Mouse (Mus musculus) midbrain, embryonic 15.5 days (tissue): ENCODE data around the gene Cebpe. TPM values are rescaled to one million over a fixed set of nuclear protein-coding genes. Genes with fewer than 3 reads are reported as not detected.

ENCODE experiments used
- ATAC-seq: fragments of 200-750 bp; cut with Nextera tagmentation; replicated peaks from 2 replicates; pipeline ENCODE4 v1.8.0; 2017; ENCODE audit warnings: moderate TSS enrichment
- H3K27ac ChIP-seq: fragments of 300-500 bp; sonication (generic); 2 replicates; pipeline ENCODE4 v1.5.1; 2015; ENCODE audit warnings: mild to moderate bottlenecking, inconsistent platforms
- H3K27me3 ChIP-seq: fragments of 300-500 bp; sonication (generic); replicated peaks from 2 replicates; pipeline ENCODE4 v1.6.1; 2015; ENCODE audit warnings: inconsistent platforms
- H3K36me3 ChIP-seq: fragments of 300-500 bp; sonication (generic); replicated peaks from 2 replicates; pipeline ENCODE4 v1.6.1; 2015; ENCODE audit warnings: inconsistent platforms
- H3K4me1 ChIP-seq: fragments of 300-500 bp; sonication (generic); 2 replicates; pipeline ENCODE4 v1.6.1; 2015; ENCODE audit warnings: inconsistent platforms
- H3K4me2 ChIP-seq: fragments of 300-500 bp; sonication (generic); 2 replicates; pipeline ENCODE4 v1.6.1; 2015; ENCODE audit warnings: inconsistent platforms, mild to moderate bottlenecking, moderate library complexity
- H3K4me3 ChIP-seq: fragments of 300-500 bp; sonication (generic); 2 replicates; pipeline ENCODE4 v1.5.1; 2015; ENCODE audit warnings: mild to moderate bottlenecking, inconsistent platforms
- H3K9ac ChIP-seq: fragments of 300-500 bp; sonication (generic); 2 replicates; pipeline ENCODE4 v1.6.1; 2015; ENCODE audit warnings: mild to moderate bottlenecking, inconsistent platforms
- H3K9me3 ChIP-seq: fragments of 300-500 bp; sonication (generic); 2 replicates; pipeline ENCODE4 v1.6.1; 2016; ENCODE audit warnings: inconsistent platforms
- WGBS: fragments of 180-500 bp; shearing (Covaris S2); methylation state at CpG from one replicate; pipeline ENCODE4 v1.1.7; 2015; ENCODE audit warnings: mixed read lengths; 5-methylcytosine and 5-hydroxymethylcytosine counted together
- polyA plus RNA-seq: library from polyadenylated mRNA; unstranded; fragments of >200 nt; fragmentation: Nextera tagmentation; extraction: Ambion mirVana; gene quantifications from 2 replicates; pipeline ENCODE4 v1.2.1, GENCODE M21; 2015

Gene Cebpe
- polyA plus RNA-seq, 1 experiment from 2014 or later: 0.13 TPM

GRCm38 (mm10) chr14:54737634-54738033 is 25.7 kb upstream of the Cebpe start:
- 45% methylated on average over 10 of the region's 10 CpGs for WGBS
- Histone ChIP-seq H3K27me3 (no peaks in the 10 kb centered on the region), H3K9me3 (no peaks in the 10 kb centered on the region), H3K4me2 (no peak overlapping the region), H3K4me1 (peaks cover 11% of the 10 kb centered on the region), H3K9ac (no peak overlapping the region), H3K4me3 (no peak overlapping the region), H3K36me3 (no peaks in the 10 kb centered on the region), H3K27ac (no peak overlapping the region)
- ATAC-seq: no peak; the same call in 1 of the 2 replicates

DNA sequence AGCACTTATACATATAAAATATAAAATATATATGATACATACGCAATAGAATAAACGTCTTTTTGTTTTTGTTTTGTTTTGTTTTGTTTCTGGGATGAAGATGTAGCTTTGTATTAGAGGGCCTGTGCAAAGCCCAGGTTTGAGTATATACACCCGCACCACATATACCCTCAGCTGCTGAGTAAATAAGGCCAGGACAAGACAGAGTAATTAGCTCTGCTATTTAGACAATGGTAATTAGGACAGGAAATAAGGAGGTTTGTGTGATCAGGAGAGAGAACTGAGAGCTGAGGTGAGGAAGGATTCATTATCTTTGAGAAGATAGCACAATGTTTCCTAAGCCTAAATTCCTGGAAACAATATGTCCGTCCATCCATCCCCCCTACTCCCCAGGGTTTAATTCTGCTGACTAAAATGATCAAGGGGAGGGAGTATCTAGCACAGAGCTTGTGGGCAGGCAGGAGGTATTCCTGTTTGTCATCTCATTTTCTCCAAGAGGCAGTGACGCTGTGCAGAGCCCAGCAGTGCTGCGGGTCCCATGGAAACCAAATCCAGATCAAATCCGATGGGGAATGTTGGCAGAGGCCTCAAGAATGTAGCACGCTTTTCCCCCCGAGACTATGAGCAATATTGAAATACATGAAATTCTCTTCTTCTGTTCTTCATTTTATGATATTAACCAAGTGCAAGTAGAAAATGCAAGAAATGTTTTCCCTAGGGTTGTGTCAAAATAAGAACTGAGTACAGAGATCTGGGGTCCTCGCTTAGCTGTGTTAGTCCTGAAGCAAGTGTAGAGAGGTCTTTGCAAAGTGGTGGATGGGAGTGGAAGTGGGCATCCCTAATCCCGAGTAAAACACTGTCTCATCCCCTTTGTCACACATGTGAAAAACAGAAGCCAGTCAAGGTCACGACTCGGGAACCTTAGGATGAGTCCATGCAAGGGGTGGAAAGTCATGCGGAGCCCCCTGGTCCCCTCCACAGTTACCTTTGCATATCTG is 24.9 kb upstream of the Cebpe start:
- Histone ChIP-seq H3K27ac (peak overlapping the region; percentile 42; the same call in 1 of the 2 replicates), H3K4me2 (no peak overlapping the region), H3K27me3 (no peaks in the 10 kb centered on the region), H3K9me3 (no peaks in the 10 kb centered on the region), H3K36me3 (no peaks in the 10 kb centered on the region), H3K4me3 (no peak overlapping the region), H3K4me1 (peaks cover 11% of the 10 kb centered on the region), H3K9ac (no peak overlapping the region)
- ATAC-seq: peak; percentile 78
- WGBS: 35% methylated on average over 14 of the region's 14 CpGs

DNA sequence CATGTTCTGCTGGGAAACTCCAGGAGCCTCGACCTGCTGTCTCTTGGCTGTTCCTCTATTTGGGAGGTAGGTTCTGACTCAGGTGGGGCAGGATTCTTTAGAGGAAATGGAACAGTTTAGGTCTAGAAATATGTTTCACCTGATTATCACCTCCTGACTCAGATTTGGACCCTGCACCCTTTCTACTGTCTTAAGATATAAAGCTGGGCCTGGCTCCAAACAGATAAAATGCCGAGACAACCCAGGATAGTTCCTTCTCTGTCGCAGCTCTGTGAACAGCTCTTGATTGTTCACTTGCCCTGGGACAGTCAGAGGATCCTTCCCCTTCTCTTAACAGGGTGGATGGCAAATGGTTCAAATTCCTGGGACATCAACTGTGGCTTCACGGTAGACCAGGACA is 23.2 kb upstream of the Cebpe start:
- H3K4me2 ChIP-seq: no peak overlapping the region
- H3K9ac ChIP-seq: no peak overlapping the region
- no peak for ATAC-seq
- no peaks in the 10 kb centered on the region for H3K36me3 ChIP-seq
- H3K27ac ChIP-seq: no peak overlapping the region
- H3K27me3 ChIP-seq: no peaks in the 10 kb centered on the region
- H3K9me3 ChIP-seq: no peaks in the 10 kb centered on the region
- 91% methylated on average over 4 of the region's 4 CpGs for WGBS
- H3K4me3 ChIP-seq: no peak overlapping the region
- H3K4me1 ChIP-seq: peaks cover 11% of the 10 kb centered on the region

- H3K9me3 ChIP-seq: no peaks in the 10 kb centered on the region
- WGBS: 72% methylated on average over 4 of the region's 4 CpGs
- no peak for ATAC-seq
- H3K36me3 ChIP-seq: no peaks in the 10 kb centered on the region
- no peak overlapping the region for H3K27ac ChIP-seq
- H3K9ac ChIP-seq: no peak overlapping the region
- H3K27me3 ChIP-seq: no peaks in the 10 kb centered on the region
- H3K4me2 ChIP-seq: no peak overlapping the region
- H3K4me3 ChIP-seq: no peak overlapping the region
- H3K4me1 ChIP-seq: peaks cover 11% of the 10 kb centered on the region
Measured at GRCm38 (mm10) chr14:54734004-54734403, 22.0 kb upstream of the Cebpe start.

DNA sequence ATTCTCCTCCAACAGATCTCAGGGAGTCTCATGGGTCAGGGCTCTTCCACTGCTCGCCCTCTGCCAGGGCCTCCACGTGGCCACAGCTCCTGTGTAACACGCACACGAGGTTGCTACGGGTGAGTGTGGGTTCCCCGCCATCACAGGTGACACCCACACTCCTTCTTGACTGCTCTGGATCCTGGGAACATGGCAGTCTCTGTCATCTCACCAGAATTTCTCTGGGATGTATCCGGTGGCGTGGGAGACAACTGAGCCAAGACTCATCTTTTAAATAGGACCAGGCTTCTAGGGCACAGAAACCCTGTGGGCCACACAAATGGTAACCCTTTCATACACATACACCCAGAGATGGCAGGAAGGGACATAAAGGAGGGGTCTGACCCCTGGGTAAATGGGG is 20.2 kb upstream of the Cebpe start:
- Histone ChIP-seq H3K9ac (no peak overlapping the region), H3K27me3 (no peaks in the 10 kb centered on the region), H3K36me3 (no peaks in the 10 kb centered on the region), H3K27ac (no peak overlapping the region), H3K9me3 (no peaks in the 10 kb centered on the region), H3K4me3 (no peak overlapping the region), H3K4me1 (peaks cover 7% of the 10 kb centered on the region), H3K4me2 (no peak overlapping the region)
- ATAC-seq: no peak
- WGBS: 89% methylated on average over 8 of the region's 8 CpGs

- H3K27ac ChIP-seq: no peak overlapping the region
- no peaks in the 10 kb centered on the region for H3K27me3 ChIP-seq
- ATAC-seq: no peak
- H3K4me1 ChIP-seq: no peaks in the 10 kb centered on the region
- H3K9me3 ChIP-seq: no peaks in the 10 kb centered on the region
- no peak overlapping the region for H3K4me3 ChIP-seq
- 92% methylated on average over 6 of the region's 6 CpGs for WGBS
- no peak overlapping the region for H3K9ac ChIP-seq
- no peak overlapping the region for H3K4me2 ChIP-seq
- 0 out of 2 replicates have a peak, but pooled peaks cover 2% of the 10 kb centered on the region for H3K36me3 ChIP-seq
Measured at GRCm38 (mm10) chr14:54730305-54730704, 18.3 kb upstream of the Cebpe start.

DNA sequence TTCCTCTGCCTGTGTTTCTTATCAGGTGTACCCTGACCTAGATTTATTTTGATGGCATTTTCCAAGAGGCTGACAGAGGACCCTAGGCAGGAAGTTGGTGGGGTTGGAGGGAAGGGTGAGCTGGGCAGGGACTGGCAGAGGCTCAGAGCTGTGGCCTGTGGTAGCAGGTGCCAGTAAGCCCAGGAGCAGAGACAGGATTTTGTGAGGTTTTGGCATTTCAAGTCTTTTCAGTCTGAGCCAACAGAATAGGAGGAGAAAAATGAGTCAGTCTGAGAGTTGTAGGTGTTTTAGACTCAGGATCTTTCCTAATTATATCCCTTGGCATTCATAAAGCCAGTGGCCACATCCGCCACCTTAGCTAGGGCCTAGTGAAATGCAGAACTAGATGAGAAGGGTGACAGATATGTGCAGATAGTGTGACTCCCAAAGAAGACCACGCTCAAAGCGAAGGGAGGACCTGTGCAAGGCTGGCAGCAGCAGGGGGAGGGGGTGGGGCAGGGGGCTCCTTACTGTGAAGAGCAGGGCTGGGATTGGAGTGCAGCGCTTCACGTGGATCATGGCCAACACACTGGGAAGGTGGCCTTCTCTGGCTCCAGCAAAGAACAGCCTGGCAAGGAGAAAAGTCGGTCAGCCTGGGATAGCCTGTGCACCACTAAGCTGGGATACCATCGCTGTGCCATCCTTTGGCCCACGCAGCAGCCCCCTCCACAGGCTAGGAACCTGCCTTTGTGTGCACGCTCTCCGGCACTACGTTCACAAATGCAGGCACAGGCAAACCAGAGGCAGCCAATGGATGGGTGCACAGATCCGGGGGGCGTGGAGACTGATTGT is 17.1 kb upstream of the Cebpe start:
- Histone ChIP-seq H3K27me3 (no peaks in the 10 kb centered on the region), H3K27ac (no peak overlapping the region), H3K36me3 (0 out of 2 replicates have a peak, but pooled peaks cover 2% of the 10 kb centered on the region), H3K4me3 (no peak overlapping the region), H3K4me1 (no peaks in the 10 kb centered on the region), H3K9me3 (no peaks in the 10 kb centered on the region), H3K9ac (no peak overlapping the region), H3K4me2 (no peak overlapping the region)
- no peak for ATAC-seq
- WGBS: 61% methylated on average over 13 of the region's 13 CpGs

DNA sequence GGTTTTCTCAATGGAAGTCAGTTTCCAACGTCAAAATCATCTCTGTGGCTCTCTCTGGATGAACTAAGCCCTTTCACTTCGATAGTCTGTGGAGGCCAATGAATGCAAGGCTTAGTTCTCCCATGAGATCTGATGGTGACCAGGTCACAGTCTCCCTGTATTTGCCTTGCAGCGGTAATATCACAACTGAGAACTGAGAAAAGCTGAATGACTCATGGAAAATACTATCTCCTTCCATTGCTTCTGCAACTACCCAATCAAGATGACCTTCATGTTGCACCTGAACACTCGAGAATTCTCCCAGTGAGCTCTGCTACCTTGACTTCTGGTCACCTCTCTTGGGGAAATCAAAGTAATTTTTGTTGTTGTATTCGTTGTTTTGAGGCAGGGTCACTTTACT is 15.6 kb upstream of the Cebpe start:
- Histone ChIP-seq H3K4me2 (no peak overlapping the region), H3K4me3 (no peak overlapping the region), H3K27ac (no peak overlapping the region), H3K27me3 (no peaks in the 10 kb centered on the region), H3K9ac (no peak overlapping the region), H3K36me3 (0 out of 2 replicates have a peak, but pooled peaks cover 2% of the 10 kb centered on the region), H3K4me1 (no peaks in the 10 kb centered on the region), H3K9me3 (no peaks in the 10 kb centered on the region)
- 78% methylated on average over 5 of the region's 5 CpGs for WGBS
- no peak for ATAC-seq

DNA sequence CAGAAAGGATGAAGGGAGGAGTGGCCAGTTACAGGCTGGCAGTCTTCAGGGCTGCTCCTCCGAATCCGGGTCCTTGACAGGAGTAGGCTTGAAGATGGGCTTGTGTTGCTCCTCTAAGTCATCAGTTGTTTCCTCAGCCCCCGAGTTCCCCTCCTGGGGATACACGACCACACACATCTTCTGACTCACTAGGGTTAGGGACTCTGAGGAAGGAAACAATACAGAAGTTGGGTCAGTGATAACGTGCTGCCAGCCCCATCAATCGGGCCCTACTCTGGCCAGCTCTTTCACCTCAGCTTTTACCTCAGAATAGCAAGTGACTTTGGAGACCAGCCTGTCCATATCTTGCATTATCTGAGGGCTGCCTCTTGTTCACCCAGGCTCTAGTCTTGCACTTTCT is 12.1 kb upstream of the Cebpe start:
- Histone ChIP-seq H3K27me3 (no peaks in the 10 kb centered on the region), H3K9me3 (no peaks in the 10 kb centered on the region), H3K4me3 (no peak overlapping the region), H3K4me1 (no peaks in the 10 kb centered on the region), H3K27ac (no peak overlapping the region), H3K36me3 (0 out of 2 replicates have a peak, but pooled peaks cover 2% of the 10 kb centered on the region), H3K9ac (no peak overlapping the region), H3K4me2 (no peak overlapping the region)
- ATAC-seq: no peak
- 81% methylated on average over 6 of the region's 6 CpGs for WGBS

DNA sequence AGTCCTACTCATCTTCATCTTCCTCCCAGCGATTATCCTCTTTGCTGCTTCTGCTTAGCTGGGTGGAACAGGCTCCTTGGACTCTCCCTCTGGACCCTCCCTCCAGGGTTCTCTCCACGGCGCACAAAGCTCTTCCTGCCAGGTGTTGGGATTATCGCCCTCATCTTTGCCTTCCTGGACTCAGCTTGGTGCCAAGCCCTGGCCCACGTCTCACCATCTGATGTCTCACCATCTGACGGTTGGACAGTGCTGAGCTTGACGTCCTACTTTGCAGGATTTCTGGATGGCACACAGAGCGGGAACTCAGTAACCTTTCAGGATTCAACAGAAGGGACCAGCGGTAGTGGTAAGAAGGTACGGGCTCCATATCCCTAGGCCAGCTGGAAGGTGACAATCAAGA is 9.7 kb upstream of the Cebpe start:
- H3K9me3 ChIP-seq: no peaks in the 10 kb centered on the region
- 78% methylated on average over 10 of the region's 10 CpGs for WGBS
- H3K27ac ChIP-seq: no peak overlapping the region
- no peaks in the 10 kb centered on the region for H3K4me1 ChIP-seq
- 0 out of 2 replicates have a peak, but pooled peaks cover 2% of the 10 kb centered on the region for H3K36me3 ChIP-seq
- H3K9ac ChIP-seq: no peak overlapping the region
- no peak for ATAC-seq
- no peak overlapping the region for H3K4me2 ChIP-seq
- no peaks in the 10 kb centered on the region for H3K27me3 ChIP-seq
- H3K4me3 ChIP-seq: no peak overlapping the region

GRCm38 (mm10) chr14:54720654-54721350 is 8.8 kb upstream of the Cebpe start:
- ATAC-seq: no peak
- no peak overlapping the region for H3K27ac ChIP-seq
- H3K4me1 ChIP-seq: no peaks in the 10 kb centered on the region
- no peaks in the 10 kb centered on the region for H3K36me3 ChIP-seq
- 86% methylated on average over 7 of the region's 7 CpGs for WGBS
- no peak overlapping the region for H3K9ac ChIP-seq
- no peak overlapping the region for H3K4me2 ChIP-seq
- no peaks in the 10 kb centered on the region for H3K9me3 ChIP-seq
- no peak overlapping the region for H3K4me3 ChIP-seq
- no peaks in the 10 kb centered on the region for H3K27me3 ChIP-seq

- no peak overlapping the region for H3K27ac ChIP-seq
- no peak overlapping the region for H3K4me2 ChIP-seq
- no peak overlapping the region for H3K4me3 ChIP-seq
- no peaks in the 10 kb centered on the region for H3K9me3 ChIP-seq
- no peak for ATAC-seq
- H3K4me1 ChIP-seq: peaks cover 4% of the 10 kb centered on the region
- no peak overlapping the region for H3K9ac ChIP-seq
- 94% methylated on average over 11 of the region's 11 CpGs for WGBS
- H3K27me3 ChIP-seq: no peaks in the 10 kb centered on the region
- no peaks in the 10 kb centered on the region for H3K36me3 ChIP-seq
Measured at GRCm38 (mm10) chr14:54720041-54720440, 8.1 kb upstream of the Cebpe start.
